Mouse (Mus musculus): ENCODE results near the gene Cav1. TPM values are rescaled to one million over a fixed set of nuclear protein-coding genes. Genes with fewer than 3 reads are reported as not detected.

Gene Cav1
- polyA plus RNA-seq, 1 experiment from 2014 or later = 69.2 TPM

DNA sequence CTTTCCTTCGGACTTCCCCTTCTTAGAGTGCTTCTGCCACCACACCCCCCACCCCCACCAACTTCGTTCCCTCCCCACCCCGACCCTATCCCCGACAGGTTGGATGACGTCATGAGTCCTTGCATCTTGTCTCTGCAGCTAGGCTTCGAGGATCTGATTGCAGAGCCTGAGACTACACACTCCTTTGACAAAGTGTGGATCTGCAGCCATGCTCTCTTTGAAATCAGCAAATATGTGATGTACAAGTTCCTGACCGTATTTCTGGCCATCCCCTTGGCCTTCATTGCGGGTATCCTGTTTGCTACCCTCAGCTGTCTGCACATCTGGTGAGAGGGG lies 24.4 kb upstream of the Cav1 start:
- ATAC-seq (replicated peaks; ENCODE audit: insufficient number of reproducible peaks, low FRiP score, low TSS enrichment) = peak; percentile 44; the same call in 1 of the 2 replicates
- H3K9me3 ChIP-seq (replicated peaks; ENCODE audit: control insufficient read depth, low read length) = no peaks in the 10 kb centered on the region
- H3K27me3 ChIP-seq (ENCODE audit: control insufficient read depth, insufficient read depth, low read length) = peaks cover 3% of the 10 kb centered on the region; the same call in 1 of the 2 replicates
- peak overlapping the region; percentile 67; the same call in 1 of the 2 replicates for H3K9ac ChIP-seq (ENCODE audit: low read depth, low read length)
- no peaks in the 10 kb centered on the region for H3K36me3 ChIP-seq (ENCODE audit: control insufficient read depth, insufficient read depth, low read length)
- H3K4me3 ChIP-seq (ENCODE audit: low read depth, low read length) = peak overlapping the region; percentile 48
- H3K4me2 ChIP-seq = peak overlapping the region; percentile 85
- no peaks in the 10 kb centered on the region for H3K4me1 ChIP-seq (ENCODE audit: control insufficient read depth, insufficient read depth, low read length)
- peak overlapping the region; percentile 71 for H3K27ac ChIP-seq (ENCODE audit: low read depth, low read length)
- 19% methylated on average over 8 of the region's 8 CpGs for WGBS (ENCODE audit: insufficient replicate concordance)

DNA sequence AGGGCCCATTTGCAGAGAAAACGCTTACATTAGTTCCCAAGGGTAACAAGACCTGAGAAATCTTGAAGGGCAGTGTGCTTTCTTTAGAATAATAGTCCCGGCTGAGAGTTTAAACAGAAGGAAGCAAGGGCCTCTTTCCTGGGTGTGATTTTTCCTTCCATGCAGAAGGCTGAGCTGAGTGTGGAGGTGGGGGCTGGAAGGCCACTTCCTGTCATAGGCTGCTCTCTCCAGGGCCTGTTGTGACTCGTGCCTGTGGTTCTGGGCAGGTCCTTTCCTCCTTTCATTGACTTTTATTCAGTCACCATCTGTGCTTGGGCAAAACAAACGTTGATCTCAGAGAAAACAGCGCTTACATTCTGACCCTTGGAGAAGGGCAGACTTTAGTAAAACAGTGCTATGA lies 24.0 kb upstream of the Cav1 start:
- no peaks in the 10 kb centered on the region for H3K9me3 ChIP-seq (replicated peaks; ENCODE audit: control insufficient read depth, low read length)
- peak overlapping the region; percentile 85 for H3K4me2 ChIP-seq
- WGBS (ENCODE audit: insufficient replicate concordance) = 40% methylated on average over 5 of the region's 5 CpGs
- no peaks in the 10 kb centered on the region for H3K36me3 ChIP-seq (ENCODE audit: control insufficient read depth, insufficient read depth, low read length)
- no peak overlapping the region for H3K9ac ChIP-seq (ENCODE audit: low read depth, low read length)
- 0 out of 2 replicates have a peak, but pooled peaks have one; percentile 52 for ATAC-seq (replicated peaks; ENCODE audit: insufficient number of reproducible peaks, low FRiP score, low TSS enrichment)
- H3K27ac ChIP-seq (ENCODE audit: low read depth, low read length) = peak overlapping the region; percentile 71
- H3K27me3 ChIP-seq (ENCODE audit: control insufficient read depth, insufficient read depth, low read length) = peaks cover 3% of the 10 kb centered on the region; the same call in 1 of the 2 replicates
- no peaks in the 10 kb centered on the region for H3K4me1 ChIP-seq (ENCODE audit: control insufficient read depth, insufficient read depth, low read length)
- no peak overlapping the region for H3K4me3 ChIP-seq (ENCODE audit: low read depth, low read length)

DNA sequence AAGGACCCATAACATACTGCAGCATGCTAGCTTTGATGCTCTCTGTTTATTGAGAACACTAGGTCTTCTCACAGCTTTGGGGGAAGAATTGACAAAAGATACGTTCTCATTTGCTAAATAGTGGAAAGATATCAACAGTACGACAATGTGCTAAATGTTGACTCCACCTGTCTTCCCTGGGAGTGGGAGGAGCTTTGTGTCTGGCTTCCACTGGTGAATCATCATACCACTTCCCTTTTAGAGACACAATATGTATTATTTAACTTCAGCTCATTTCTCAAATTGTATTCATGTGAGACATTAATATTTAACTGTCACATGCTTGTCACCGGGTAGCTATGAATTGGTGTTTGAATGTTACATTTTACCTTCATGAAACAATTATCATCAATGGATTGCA lies 22.3 kb upstream of the Cav1 start:
- H3K9me3 ChIP-seq (replicated peaks; ENCODE audit: control insufficient read depth, low read length) = no peaks in the 10 kb centered on the region
- H3K4me1 ChIP-seq (ENCODE audit: control insufficient read depth, insufficient read depth, low read length) = no peaks in the 10 kb centered on the region
- no peaks in the 10 kb centered on the region for H3K36me3 ChIP-seq (ENCODE audit: control insufficient read depth, insufficient read depth, low read length)
- H3K27ac ChIP-seq (ENCODE audit: low read depth, low read length) = no peak overlapping the region
- H3K4me3 ChIP-seq (ENCODE audit: low read depth, low read length) = no peak overlapping the region
- no peak overlapping the region for H3K9ac ChIP-seq (ENCODE audit: low read depth, low read length)
- no peak overlapping the region for H3K4me2 ChIP-seq
- peaks cover 3% of the 10 kb centered on the region; the same call in 1 of the 2 replicates for H3K27me3 ChIP-seq (ENCODE audit: control insufficient read depth, insufficient read depth, low read length)
- WGBS (ENCODE audit: insufficient replicate concordance) = 66% methylated on average over 3 of the region's 3 CpGs
- no peak for ATAC-seq (replicated peaks; ENCODE audit: insufficient number of reproducible peaks, low FRiP score, low TSS enrichment)

DNA sequence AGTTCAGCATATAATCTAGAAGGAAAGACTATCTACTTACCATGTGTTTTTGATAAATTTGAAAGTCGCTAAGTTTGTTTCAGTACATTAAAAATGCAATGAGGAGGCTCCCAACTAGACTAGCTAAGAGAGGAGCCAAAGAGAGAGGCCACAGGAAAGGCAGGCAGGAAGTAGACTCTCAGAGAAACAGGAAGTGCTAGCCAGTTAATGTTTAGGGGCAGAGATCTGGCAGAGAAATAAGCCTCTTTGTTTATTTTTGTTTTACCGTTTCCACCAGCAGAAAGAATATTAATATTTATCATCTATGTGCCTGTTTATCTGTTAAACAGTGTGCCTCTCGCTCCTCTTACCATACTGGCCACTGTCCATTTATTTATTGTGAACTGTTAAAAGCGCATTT lies 19.8 kb upstream of the Cav1 start:
- 66% methylated on average over 4 of the region's 4 CpGs for WGBS (ENCODE audit: insufficient replicate concordance)
- H3K27ac ChIP-seq (ENCODE audit: low read depth, low read length) = no peak overlapping the region
- no peak overlapping the region for H3K9ac ChIP-seq (ENCODE audit: low read depth, low read length)
- H3K4me3 ChIP-seq (ENCODE audit: low read depth, low read length) = no peak overlapping the region
- ATAC-seq (replicated peaks; ENCODE audit: insufficient number of reproducible peaks, low FRiP score, low TSS enrichment) = no peak
- no peaks in the 10 kb centered on the region for H3K9me3 ChIP-seq (replicated peaks; ENCODE audit: control insufficient read depth, low read length)
- H3K27me3 ChIP-seq (ENCODE audit: control insufficient read depth, insufficient read depth, low read length) = no peaks in the 10 kb centered on the region
- no peak overlapping the region for H3K4me2 ChIP-seq
- H3K4me1 ChIP-seq (ENCODE audit: control insufficient read depth, insufficient read depth, low read length) = no peaks in the 10 kb centered on the region
- H3K36me3 ChIP-seq (ENCODE audit: control insufficient read depth, insufficient read depth, low read length) = no peaks in the 10 kb centered on the region

DNA sequence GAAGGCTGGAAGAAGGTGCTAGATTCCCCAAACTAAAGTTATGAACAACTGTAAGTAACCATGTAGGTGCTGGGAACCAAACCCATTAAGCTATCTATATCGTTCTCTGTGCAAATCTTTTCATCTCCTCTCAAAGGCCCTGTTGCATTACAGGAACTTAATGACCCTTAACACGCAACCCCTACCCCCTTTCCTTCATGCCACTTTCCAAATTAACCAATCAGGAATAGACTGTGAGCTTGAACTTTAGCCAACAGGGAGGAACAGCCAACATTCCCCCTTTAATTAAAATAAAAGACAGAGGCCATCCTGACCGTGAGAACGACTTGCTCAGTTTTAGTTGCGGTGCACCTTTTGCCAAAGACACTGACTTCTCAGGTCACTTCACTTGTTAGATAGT lies 11.0 kb upstream of the Cav1 start:
- Histone ChIP-seq H3K9me3 (replicated peaks; ENCODE audit: control insufficient read depth, low read length) (no peaks in the 10 kb centered on the region), H3K4me3 (ENCODE audit: low read depth, low read length) (no peak overlapping the region), H3K27me3 (ENCODE audit: control insufficient read depth, insufficient read depth, low read length) (no peaks in the 10 kb centered on the region), H3K36me3 (ENCODE audit: control insufficient read depth, insufficient read depth, low read length) (no peaks in the 10 kb centered on the region), H3K4me1 (ENCODE audit: control insufficient read depth, insufficient read depth, low read length) (no peaks in the 10 kb centered on the region), H3K27ac (ENCODE audit: low read depth, low read length) (no peak overlapping the region), H3K9ac (ENCODE audit: low read depth, low read length) (no peak overlapping the region), H3K4me2 (no peak overlapping the region)
- ATAC-seq (replicated peaks; ENCODE audit: insufficient number of reproducible peaks, low FRiP score, low TSS enrichment) = no peak
- WGBS (ENCODE audit: insufficient replicate concordance) = 82% methylated on average over 5 of the region's 5 CpGs

DNA sequence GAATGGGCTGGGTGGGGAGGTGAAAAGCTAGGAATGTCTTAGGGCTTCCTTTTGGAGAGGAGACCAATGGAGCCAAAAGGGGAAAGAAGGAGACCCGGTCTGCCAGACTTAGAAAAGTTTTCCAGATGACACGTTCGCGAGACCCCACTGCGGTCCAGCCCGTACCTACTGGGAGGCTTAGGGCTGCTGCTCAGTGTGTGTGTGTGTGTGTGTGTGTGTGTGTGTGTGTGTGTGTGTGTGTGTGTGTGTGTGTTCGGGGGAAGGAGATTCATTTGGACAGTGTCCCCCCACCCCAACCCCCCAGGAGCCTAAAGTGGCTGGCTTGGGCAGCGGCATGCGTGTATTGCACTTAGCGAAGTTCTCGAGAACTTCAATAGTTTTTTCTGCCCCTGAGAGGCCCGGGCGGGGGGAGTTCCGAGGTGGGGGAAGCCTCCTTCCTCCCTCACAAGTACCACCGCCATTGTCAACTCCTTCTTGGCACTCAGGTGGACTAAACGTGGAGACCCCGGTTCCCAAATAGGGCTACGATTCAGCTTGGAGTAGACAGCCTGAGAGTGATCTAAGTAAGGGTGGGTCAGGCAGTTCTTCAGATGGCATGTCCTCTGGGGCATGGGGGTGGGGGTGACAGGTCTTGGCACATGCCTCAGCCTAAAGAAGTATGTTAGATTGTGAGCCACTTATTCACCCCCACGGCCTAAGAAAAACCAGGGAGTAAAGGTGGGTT lies 629 bp downstream of the Cav1 start:
- H3K9ac ChIP-seq (ENCODE audit: low read depth, low read length) = peak overlapping the region; percentile 71
- H3K27ac ChIP-seq (ENCODE audit: low read depth, low read length) = no peak overlapping the region
- peaks cover 5% of the 10 kb centered on the region; the same call in 1 of the 2 replicates for H3K27me3 ChIP-seq (ENCODE audit: control insufficient read depth, insufficient read depth, low read length)
- 1% methylated on average over 19 of the region's 19 CpGs for WGBS (ENCODE audit: insufficient replicate concordance)
- no peaks in the 10 kb centered on the region for H3K4me1 ChIP-seq (ENCODE audit: control insufficient read depth, insufficient read depth, low read length)
- no peaks in the 10 kb centered on the region for H3K9me3 ChIP-seq (replicated peaks; ENCODE audit: control insufficient read depth, low read length)
- peak overlapping the region; percentile 50 for H3K4me3 ChIP-seq (ENCODE audit: low read depth, low read length)
- peak overlapping the region; percentile 95 for H3K4me2 ChIP-seq
- H3K36me3 ChIP-seq (ENCODE audit: control insufficient read depth, insufficient read depth, low read length) = no peaks in the 10 kb centered on the region
- ATAC-seq (replicated peaks; ENCODE audit: insufficient number of reproducible peaks, low FRiP score, low TSS enrichment) = peak; percentile 15; the same call in 1 of the 2 replicates

DNA sequence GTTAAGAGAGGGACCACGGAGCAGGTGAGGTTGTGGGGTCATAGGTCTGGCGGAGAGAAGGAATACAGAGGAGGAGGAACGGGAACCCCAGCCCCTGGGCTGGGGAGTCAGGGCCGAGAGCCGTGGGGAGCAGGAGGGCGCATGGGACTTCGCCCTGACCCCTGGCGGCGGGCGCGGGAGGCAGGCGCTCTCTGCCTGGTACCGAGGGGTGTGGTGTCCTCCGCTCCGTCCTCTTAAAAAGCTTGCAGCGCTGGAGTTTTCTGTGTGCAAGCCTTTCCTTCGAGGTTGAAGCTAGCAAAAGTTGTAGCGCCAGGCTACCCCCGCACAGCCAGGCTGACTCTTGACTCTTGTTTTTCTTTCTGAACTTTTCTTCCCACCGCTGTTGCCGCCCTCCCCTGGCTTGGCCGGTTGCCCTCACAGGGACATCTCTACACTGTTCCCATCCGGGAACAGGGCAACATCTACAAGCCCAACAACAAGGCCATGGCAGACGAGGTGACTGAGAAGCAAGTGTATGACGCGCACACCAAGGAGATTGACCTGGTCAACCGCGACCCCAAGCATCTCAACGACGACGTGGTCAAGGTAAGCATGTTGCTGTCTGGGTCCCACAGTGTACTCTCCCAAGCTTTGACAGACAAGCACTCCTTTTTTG lies 1.5 kb downstream of the Cav1 start:
- ATAC-seq (replicated peaks; ENCODE audit: insufficient number of reproducible peaks, low FRiP score, low TSS enrichment) = peak; percentile 82
- Histone ChIP-seq H3K9ac (ENCODE audit: low read depth, low read length) (peak overlapping the region; percentile 71), H3K9me3 (replicated peaks; ENCODE audit: control insufficient read depth, low read length) (no peaks in the 10 kb centered on the region), H3K4me3 (ENCODE audit: low read depth, low read length) (peak overlapping the region; percentile 50), H3K4me1 (ENCODE audit: control insufficient read depth, insufficient read depth, low read length) (no peaks in the 10 kb centered on the region), H3K36me3 (ENCODE audit: control insufficient read depth, insufficient read depth, low read length) (no peaks in the 10 kb centered on the region), H3K27me3 (ENCODE audit: control insufficient read depth, insufficient read depth, low read length) (peaks cover 5% of the 10 kb centered on the region; the same call in 1 of the 2 replicates), H3K4me2 (peak overlapping the region; percentile 95), H3K27ac (ENCODE audit: low read depth, low read length) (no peak overlapping the region)
- 2% methylated on average over 31 of the region's 31 CpGs for WGBS (ENCODE audit: insufficient replicate concordance)

DNA sequence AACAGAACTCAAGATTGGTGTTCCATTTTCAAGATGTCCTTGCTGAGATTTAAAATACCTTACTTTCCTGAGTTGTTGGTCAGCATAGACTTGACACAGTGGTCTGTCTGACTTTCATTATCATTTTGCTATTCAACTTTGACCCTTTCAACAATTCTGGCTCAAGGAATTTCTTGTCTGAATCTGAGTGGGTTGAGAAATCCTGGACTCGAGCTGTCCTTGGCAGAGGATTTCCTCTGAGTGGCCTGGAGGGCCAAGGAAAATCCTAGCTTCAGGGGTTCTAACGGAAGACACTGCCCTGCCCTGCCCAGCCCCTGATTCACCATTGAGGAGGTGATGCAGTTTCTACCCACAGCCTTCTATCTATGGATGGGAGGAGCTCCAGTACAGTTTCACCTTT lies 2.5 kb downstream of the Cav1 start:
- Histone ChIP-seq H3K36me3 (ENCODE audit: control insufficient read depth, insufficient read depth, low read length) (no peaks in the 10 kb centered on the region), H3K4me1 (ENCODE audit: control insufficient read depth, insufficient read depth, low read length) (no peaks in the 10 kb centered on the region), H3K4me3 (ENCODE audit: low read depth, low read length) (0 out of 2 replicates have a peak overlapping the region, but pooled peaks have one; percentile 3), H3K27ac (ENCODE audit: low read depth, low read length) (no peak overlapping the region), H3K27me3 (ENCODE audit: control insufficient read depth, insufficient read depth, low read length) (peaks cover 5% of the 10 kb centered on the region; the same call in 1 of the 2 replicates), H3K9ac (ENCODE audit: low read depth, low read length) (no peak overlapping the region), H3K9me3 (replicated peaks; ENCODE audit: control insufficient read depth, low read length) (no peaks in the 10 kb centered on the region), H3K4me2 (peak overlapping the region; percentile 95; the same call in 1 of the 2 replicates)
- ATAC-seq (replicated peaks; ENCODE audit: insufficient number of reproducible peaks, low FRiP score, low TSS enrichment) = no peak
- 41% methylated on average over 2 of the region's 2 CpGs for WGBS (ENCODE audit: insufficient replicate concordance)
